Mouse (Mus musculus) retina, adult 2 months (tissue): ENCODE data around the gene Nfrkb.

Experiments used
- DNase-seq: peaks from one replicate; pipeline ENCODE4 v3.0.0-alpha.2; 2012; ENCODE audit warnings: low read depth, low spot score

Nfrkb gene

GRCm38 (mm10) chr9:31428971-31429370 is 43.0 kb downstream of the Nfrkb start:
- no peak for DNase-seq

- no peak for DNase-seq
Measured at GRCm38 (mm10) chr9:31430011-31430410, 44.0 kb downstream of the Nfrkb start.

GRCm38 (mm10) chr9:31431751-31432150 is 45.8 kb downstream of the Nfrkb start:
- no peak for DNase-seq

DNA sequence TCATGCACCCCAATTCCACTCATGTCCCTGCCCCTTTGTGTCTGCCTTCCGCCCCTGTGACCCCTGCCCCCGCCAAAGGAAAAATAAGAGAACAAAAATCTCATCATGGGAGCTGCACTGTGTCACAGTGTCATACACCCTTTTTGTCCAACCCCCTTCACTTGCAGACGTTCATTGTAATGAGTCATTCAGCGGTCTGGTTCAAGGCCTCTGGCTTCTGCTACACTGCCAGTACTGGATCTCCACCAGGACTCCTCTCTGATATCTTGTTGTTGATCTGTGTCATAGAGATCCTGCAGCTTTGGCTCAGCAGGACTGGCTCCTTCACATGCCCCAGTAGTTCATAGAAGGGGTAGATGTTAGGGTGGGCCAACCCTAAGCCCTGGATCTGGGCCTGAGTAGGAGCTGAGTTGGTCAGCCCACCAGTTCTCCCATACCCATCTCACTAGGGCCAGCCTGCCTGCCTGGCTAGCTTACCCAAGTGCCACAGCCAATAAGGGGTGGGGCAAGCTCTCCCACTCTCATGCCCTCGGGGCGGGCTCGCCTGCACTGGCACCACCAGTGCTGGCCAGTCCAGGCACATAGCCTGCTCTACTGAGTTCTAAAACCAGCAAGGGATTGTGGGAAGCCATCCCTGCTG is 46.5 kb downstream of the Nfrkb start:
- DNase-seq, result no peak

- DNase-seq, result no peak
Measured at GRCm38 (mm10) chr9:31433431-31433830, 47.4 kb downstream of the Nfrkb start.

GRCm38 (mm10) chr9:31435415-31435814 is 49.4 kb downstream of the Nfrkb start:
- DNase-seq, result no peak

DNA sequence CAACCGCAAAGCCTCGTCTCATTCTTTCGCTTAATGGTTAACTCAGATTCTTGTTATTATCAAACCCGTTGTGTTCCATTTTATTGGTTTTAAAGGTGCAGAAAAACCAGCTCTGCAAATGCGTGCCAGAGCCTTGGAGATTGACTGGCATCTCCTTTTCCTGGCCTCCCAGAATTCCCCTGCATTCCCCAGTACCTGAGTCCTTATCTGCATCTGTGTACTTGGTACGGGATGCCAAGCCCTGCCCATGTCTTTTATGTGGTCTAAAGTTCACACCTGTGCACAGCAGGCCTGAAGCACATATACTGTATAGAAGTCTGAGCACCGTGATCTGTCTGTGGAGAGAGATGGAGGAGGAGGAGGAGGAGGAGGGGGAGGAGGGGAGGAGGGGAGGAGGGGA is 51.9 kb downstream of the Nfrkb start:
- no peak for DNase-seq

DNA sequence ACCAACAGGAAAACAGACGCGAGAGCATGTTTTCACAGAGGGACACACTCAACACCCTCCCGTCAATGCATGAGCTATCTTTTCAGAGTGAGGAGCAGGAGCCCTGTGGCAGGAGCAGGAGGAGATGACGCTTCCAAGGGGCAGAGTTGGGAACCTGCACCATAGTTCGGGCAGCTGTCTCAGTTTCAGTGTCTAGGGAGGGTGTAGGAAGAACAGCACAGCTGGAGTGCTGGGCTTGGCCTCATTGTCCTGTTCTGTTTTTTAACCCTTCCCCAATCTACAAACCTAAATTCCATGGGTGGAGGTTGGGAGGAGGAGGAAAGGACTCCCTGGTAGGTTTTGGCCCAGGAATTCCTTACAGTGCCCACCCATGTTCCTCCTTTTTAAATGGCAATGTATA is 52.8 kb downstream of the Nfrkb start:
- no peak for DNase-seq

DNA sequence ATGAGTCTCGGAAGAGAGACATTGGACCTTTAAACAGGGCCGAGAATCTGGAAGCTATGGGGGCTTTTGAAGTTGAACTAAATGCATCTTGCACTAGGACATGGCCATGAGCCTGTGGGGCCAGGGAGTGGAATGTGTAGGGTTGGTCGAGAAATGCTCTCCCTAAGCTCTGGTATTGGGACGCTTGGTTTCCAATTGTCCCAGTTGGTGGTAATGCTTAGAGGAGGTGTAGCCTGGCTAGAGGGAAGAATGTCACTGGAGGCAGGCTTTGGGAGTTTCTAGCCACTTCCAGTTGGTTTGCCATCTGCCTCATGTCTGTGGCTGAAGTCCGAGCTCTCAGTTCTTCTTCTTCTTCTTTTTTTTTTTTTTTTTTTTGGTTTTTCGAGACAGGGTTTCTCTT is 53.3 kb downstream of the Nfrkb start:
- no peak for DNase-seq

GRCm38 (mm10) chr9:31440366-31440765 is 54.4 kb downstream of the Nfrkb start:
- DNase-seq, result no peak

DNA sequence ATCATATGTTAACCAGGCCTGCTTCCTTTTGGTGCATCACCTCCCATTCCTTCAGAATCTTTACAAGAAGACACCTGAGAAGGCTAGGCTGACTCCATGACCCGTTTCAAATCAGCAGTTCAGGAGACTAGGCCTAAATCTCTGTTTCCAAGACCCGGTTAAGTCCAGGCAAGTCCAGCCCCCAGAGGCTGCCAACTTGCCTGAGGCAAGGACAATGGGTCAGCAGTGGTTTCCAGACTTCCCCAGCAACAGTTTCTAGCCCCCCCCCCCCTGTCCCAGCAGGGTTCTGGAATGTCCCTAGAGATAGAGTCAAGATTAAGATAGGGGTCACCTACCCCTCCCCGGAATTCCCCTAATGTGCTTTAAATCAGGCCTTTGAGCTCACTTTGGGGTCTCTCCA is 55.5 kb downstream of the Nfrkb start:
- no peak for DNase-seq

DNA sequence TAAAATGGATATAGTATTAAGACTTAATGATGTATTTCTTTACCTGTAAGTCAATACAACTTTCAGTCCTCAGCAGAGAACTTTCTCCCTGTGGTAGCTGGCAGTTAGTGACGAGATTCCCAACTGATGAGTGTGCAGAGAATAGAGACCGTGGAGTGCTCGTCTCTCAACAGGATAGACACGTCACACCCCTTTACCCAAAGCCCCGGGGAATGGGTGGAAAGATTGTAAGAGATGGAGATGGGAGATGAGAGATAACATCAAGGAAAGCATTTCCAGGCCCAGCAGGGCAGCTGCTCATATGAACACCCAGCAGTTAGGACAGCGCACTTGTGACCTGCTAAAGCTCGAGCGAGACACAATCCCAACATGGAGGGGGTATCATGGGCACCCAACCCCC is 58.2 kb downstream of the Nfrkb start:
- no peak for DNase-seq

GRCm38 (mm10) chr9:31449145-31449772 is 63.3 kb downstream of the Nfrkb start:
- no peak for DNase-seq

- no peak for DNase-seq
Measured at GRCm38 (mm10) chr9:31452166-31452565, 66.2 kb downstream of the Nfrkb start.

GRCm38 (mm10) chr9:31454356-31454755 is 68.4 kb downstream of the Nfrkb start:
- no peak for DNase-seq

- no peak for DNase-seq
Measured at GRCm38 (mm10) chr9:31463190-31463589, 77.2 kb downstream of the Nfrkb start.

GRCm38 (mm10) chr9:31463692-31464474 is 77.9 kb downstream of the Nfrkb start, which contains the start of gene Tmem45b:
Gene Tmem45b (minus strand): TSS chr9:31464462.
- DNase-seq, result no peak
